9 mouse cellular contexts compared by ENCODE assay signal in the genomic region with DNA sequence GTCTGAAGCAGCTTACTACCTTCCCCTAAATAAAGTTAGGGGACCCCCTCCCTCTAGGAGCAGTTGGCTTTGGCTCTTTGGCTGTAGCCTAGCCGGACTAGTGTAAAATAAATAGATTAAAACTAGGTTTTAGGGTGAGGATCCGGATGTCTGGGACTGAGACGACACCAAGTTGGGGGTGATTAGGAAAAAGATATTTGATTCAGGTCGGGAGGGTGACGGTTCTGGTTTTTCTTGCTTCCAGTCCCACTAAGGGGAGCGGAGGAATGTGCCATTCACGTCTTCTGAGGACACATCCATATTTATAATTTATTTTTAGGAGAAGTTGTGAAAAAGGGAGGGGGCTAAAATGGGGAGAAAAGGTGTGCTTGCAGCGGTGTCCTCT.
A peak's percentile ranks its signal among the peaks of the same experiment; 100 is the strongest.
DNase-seq lines count a peak whose midpoint lies in the region; ATAC-seq and TF ChIP-seq lines count a peak whose summit lies in the region.
"Had no signal": no experiment of that assay in that cellular context is flagged by ENCODE, and none has a peak within 500 bp of the region (broad histone marks: within the 10 kb centered on the region; RNA-seq: fewer than 3 reads in every experiment).

No protein-coding gene starts in this region.

- DNase-seq in left cerebral cortex, adult 2 months (ENCODE audit: extremely low spot score in 1 of 2, low spot score in 2 of 2), result no peak
- DNase-seq in left cerebral cortex, adult 8-10 months (ENCODE audit: low spot score in 2 of 2), result no peak
- DNase-seq in adrenal gland, adult 8-10 months, result no peak
- DNase-seq in adrenal gland, adult 2 months, result no peak
- DNase-seq in cerebellum, adult 8-10 months, result no peak

- H3K4me3 ChIP-seq in left cerebral cortex, adult 2 months, result peak overlapping the region; percentile 78
- peak overlapping the region; percentile 69 for H3K4me3 ChIP-seq in embryonic fibroblast, embryonic 13.5 days (ENCODE audit: insufficient read depth, low read length)
- peak overlapping the region; percentile 86 for H3K4me3 ChIP-seq in intestine, embryonic 16.5 days (ENCODE audit: low read length)
- peak overlapping the region; percentile 63 for H3K4me3 ChIP-seq in neural tube, embryonic 12.5 days

- H3K4me1 ChIP-seq in embryonic fibroblast, embryonic 13.5 days (ENCODE audit: control insufficient read depth, insufficient read depth, low read length), result no peaks in the 10 kb centered on the region
- H3K4me1 ChIP-seq in intestine, embryonic 16.5 days (ENCODE audit: control insufficient read depth, insufficient read depth, low read length), result peaks cover 13% of the 10 kb centered on the region
- H3K4me1 ChIP-seq in neural tube, embryonic 12.5 days, result peaks cover 9% of the 10 kb centered on the region; the same call in 1 of the 2 replicates

- no peak for TF ChIP-seq CTCF in left cerebral cortex, adult 2 months (IDR thresholded peaks at IDR 0.05)
- TF ChIP-seq CTCF in embryonic fibroblast, embryonic 13.5 days (IDR thresholded peaks at IDR 0.05; ENCODE audit: borderline replicate concordance, insufficient read depth, low read length), result no peak

- peak overlapping the region; percentile 75 for H3K27ac ChIP-seq in left cerebral cortex, adult 2 months
- no peak overlapping the region for H3K27ac ChIP-seq in embryonic fibroblast, embryonic 13.5 days (ENCODE audit: insufficient read depth, low read length)
- H3K27ac ChIP-seq in intestine, embryonic 16.5 days (ENCODE audit: low read length), result no peak overlapping the region
- no peak overlapping the region for H3K27ac ChIP-seq in neural tube, embryonic 12.5 days
- H3K27ac ChIP-seq: macrophage had no signal

- 24% methylated on average over 8 of the region's 8 CpGs for WGBS in intestine, embryonic 16.5 days
- WGBS in neural tube, embryonic 12.5 days, result 7% methylated on average over 8 of the region's 8 CpGs

- H3K4me2 ChIP-seq in intestine, embryonic 16.5 days (ENCODE audit: low read depth, low read length), result peak overlapping the region; percentile 98
- peak overlapping the region; percentile 96 for H3K4me2 ChIP-seq in neural tube, embryonic 12.5 days (replicated peaks)

- TF ChIP-seq POLR2A in embryonic fibroblast, embryonic 13.5 days (IDR thresholded peaks at IDR 0.05; ENCODE audit: low read depth, low read length), result no peak

- no peak for ATAC-seq in intestine, embryonic 16.5 days
- ATAC-seq in neural tube, embryonic 12.5 days (ENCODE audit: low FRiP score, low read depth), result no peak

- H3K9me3 ChIP-seq in intestine, embryonic 16.5 days (ENCODE audit: control insufficient read depth, low read length), result no peaks in the 10 kb centered on the region
- no peaks in the 10 kb centered on the region for H3K9me3 ChIP-seq in neural tube, embryonic 12.5 days

- intact Hi-C loops in left cerebral cortex, adult 2 months (cut with DNase I), result loop anchor here (5.0 kb wide), 4 partner anchors 69 to 179 kb away; no protein-coding TSS in a partner anchor

- no peaks in the 10 kb centered on the region for H3K36me3 ChIP-seq in intestine, embryonic 16.5 days (ENCODE audit: control insufficient read depth, insufficient read depth, low read length)
- no peaks in the 10 kb centered on the region for H3K36me3 ChIP-seq in neural tube, embryonic 12.5 days

- H3K9ac ChIP-seq in intestine, embryonic 16.5 days (ENCODE audit: low read depth, low read length), result peak overlapping the region; percentile 81
- 0 out of 2 replicates have a peak overlapping the region, but pooled peaks have one; percentile 70 for H3K9ac ChIP-seq in neural tube, embryonic 12.5 days

- no peaks in the 10 kb centered on the region for H3K27me3 ChIP-seq in intestine, embryonic 16.5 days (replicated peaks; ENCODE audit: control insufficient read depth, insufficient read depth, low read length)
- peaks cover 53% of the 10 kb centered on the region for H3K27me3 ChIP-seq in neural tube, embryonic 12.5 days (replicated peaks)
